Mouse (Mus musculus): Measurements from ENCODE around the gene Ankrd33.

Ankrd33 gene

DNA sequence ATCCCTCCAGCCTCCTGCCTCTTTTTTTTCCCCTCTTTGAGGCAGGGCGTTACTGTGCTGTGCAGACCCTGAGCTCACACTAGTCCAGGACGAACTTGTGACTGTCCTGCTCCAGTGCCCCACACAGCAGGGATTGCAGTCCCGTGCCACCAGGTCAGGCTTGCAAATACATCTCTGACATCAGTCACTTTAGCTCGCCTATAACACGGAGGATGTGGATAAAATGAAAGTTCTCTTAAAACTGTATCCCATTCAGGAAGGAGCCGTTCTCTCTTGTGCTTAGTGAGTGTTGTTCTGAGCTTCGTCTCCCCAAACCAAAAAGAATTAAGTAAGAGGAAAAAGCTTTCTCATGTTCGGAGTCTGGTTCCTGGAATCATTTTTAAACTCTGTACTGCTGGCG lies 29.1 kb upstream of the Ankrd33 start:
- CTCF ChIA-PET: no interaction called here

DNA sequence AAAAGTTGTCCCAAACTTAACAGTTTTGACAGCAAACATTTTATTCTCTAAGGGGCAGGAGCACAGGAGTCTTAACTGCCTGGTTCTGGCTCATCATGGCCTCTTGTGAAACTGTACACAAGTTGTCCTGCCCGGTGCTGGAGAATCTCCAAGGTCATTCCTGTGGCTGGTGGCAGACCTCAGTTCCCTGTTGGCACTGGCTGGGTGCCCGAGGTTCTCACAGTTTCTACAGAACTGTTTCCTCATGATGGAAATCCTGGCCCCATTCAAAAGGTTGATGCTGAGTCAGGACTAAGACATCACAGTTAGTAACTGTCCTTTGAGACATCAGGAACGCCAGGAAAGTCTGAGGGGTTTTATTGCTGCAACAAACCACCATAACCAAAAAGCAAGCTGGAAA lies 28.6 kb upstream of the Ankrd33 start:
- CTCF ChIA-PET: no interaction called here

DNA sequence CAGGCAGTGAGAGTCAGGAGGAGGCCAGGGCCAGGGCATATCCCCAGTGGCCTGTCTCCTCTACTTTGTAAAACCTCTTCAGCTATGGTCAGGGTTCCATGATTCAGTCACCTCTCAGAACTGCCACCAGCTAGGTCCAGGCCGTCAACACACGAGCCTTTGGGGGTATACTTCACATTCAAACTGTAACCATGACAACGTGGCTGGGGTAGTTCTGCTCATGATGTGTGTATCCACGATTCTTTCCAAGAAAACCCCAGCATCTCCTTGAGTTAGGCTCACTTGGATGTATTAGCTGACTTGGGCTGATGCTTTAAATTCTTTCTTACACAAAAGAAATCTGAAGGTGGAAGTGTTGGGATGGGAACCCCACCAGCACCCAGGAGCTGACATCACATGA lies 27.3 kb upstream of the Ankrd33 start:
- CTCF ChIA-PET: no interaction called here

DNA sequence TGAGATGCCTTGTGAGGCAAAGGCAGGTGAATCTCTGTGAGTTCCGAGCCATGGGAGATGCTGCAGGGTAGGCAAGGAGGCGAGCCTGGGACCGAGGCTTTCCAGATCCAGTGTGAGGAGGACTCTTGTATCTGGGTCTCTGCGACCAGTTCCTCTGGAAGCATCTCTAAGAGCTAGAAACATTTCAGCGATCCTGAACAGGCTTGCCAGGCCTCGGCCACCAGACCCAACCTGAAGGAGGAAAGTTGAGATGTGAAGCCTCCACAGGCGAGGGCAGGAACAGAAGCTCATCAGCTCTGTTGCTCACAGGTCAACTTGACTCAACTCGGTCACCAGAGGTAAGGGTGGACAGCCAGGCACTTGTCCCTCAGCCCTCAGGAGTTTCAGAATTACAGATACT lies 24.0 kb upstream of the Ankrd33 start:
- CTCF ChIA-PET: no interaction called here

DNA sequence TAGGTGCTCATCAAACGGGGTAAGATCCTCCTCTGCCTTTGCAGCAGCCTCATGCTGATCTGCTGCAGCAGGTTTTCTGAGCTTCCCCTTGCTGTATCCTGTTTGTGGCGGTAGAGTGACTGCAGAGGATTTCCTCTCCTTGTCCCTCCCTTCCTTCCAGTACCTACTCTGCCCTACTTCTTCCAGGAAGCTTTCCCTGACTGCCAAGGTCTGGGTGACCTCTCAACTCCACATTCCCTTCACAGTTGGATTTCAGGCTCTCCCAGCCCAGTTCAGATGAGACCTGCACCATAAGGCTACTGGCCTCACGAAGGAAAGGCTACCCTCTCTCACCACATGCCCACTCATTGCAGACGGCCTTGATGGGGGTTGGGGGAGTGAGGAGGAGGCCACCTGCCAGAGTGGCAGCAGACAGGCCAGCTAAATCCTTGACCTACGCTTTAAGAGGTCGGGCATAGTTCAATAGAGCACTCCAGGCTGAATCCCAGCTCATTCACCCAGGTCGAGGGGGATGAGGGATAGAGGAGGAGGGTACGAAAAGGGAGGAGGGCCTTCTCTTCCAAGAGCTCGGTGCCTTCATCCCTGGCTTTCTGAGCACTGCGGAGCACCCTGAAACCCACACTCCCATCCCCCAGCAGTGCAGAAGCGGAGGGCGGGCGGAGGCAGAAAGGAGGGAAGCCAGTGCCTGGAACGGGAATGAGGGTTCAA lies 23.3 kb upstream of the Ankrd33 start:
- CTCF ChIA-PET: no interaction called here

DNA sequence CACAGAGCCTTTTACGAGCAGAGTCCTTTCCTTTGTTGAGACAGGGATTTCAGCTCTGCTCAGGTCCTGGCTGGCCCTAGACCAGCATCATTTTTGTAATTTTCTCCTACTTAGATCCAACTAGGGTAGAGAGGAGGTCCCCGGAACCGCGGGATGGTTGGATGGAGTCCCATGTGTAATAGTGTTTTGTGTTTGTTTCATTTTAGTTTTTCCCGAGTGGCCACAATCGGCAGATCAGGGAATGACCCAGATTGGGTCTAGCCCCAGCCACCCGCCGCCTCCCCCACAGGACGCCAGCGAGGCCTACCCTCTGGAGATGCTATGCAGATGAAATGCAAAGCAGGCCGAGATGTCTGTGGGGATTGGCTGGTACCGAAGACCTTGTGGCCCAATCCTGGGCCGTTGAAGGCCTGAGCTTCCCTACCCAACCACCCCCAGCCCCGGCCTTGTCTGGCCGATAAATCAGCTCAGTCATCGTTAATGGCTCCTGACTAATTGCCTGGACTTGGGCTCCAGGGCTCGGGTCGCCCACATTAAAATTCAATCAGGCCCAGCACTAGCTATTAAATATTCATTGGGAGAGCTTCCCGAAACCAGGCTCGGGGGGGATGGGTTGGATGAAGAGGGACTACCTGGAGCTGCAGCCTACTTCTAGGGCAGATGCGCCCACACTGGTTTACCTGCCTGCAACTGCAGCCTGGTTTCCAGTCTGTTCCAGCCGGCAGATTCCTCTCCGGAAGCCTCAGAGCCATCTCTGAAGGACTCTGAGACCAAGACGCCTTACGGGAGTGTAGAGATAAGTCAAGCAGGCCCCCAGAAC lies 22.5 kb upstream of the Ankrd33 start:
- CTCF ChIA-PET: no interaction called here

DNA sequence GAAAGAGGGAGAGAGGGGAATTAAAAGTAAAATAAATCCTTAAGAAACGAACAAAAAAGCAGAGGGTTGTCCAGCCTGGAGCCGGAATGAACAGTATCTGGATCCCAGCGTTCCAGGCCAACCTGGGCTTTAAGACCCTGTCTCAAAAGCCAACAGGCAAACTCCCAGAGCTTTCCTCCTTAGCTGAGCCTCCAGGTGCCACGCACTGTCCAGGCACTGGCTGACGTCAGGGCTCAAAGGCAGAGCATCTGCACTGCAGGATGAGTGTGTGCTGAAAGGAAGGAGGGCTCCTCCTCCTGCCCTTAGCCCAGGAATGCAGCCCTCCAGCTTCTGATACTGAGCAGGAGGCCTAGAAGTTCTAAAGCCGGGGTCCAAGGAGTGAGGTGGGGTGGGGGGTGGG lies 21.6 kb upstream of the Ankrd33 start:
- CTCF ChIA-PET: interaction anchor here (0.8 kb wide), 1 partner anchor 67 kb away, joined by 15 read pairs; no protein-coding TSS in a partner anchor

DNA sequence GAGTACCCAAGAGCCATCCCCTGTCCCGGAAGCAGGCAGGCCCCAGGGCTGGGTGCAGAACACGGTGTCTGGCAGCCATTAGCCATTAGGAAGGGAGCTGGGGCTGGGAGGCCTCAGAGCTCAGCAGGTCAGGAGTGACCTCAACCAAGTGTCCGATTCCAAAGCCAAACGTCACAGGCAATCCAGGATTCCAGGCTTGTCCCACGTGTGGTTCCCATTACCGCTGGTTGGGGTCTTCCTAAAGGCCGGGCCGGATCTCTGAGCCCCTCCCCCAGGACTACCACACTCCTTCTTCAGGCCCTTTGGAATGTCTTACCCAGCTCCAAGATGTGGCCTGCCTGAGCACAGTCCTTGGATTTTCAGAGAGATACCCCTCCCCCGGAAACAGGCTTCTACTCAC lies 20.6 kb upstream of the Ankrd33 start:
- CTCF ChIA-PET: no interaction called here

DNA sequence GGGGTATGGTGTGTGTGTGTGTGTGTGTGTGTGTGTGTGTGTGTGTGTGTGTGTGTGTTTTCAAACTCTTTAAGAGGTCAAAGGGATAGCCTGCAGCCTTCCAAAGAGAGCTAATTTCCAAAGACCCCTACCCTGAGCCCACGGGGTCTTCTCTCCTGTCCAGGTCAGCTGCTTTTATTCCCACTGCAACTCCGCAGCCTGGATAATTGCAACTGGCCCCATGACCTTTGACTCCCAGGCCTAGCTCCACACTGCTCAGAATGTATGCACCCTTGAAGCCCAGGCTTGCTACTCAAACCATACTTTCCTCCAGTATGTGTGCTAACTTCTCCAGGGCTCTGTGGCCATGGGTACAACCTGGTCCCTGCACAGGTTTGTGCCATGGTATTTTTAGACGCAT lies 20.2 kb upstream of the Ankrd33 start:
- CTCF ChIA-PET: no interaction called here

DNA sequence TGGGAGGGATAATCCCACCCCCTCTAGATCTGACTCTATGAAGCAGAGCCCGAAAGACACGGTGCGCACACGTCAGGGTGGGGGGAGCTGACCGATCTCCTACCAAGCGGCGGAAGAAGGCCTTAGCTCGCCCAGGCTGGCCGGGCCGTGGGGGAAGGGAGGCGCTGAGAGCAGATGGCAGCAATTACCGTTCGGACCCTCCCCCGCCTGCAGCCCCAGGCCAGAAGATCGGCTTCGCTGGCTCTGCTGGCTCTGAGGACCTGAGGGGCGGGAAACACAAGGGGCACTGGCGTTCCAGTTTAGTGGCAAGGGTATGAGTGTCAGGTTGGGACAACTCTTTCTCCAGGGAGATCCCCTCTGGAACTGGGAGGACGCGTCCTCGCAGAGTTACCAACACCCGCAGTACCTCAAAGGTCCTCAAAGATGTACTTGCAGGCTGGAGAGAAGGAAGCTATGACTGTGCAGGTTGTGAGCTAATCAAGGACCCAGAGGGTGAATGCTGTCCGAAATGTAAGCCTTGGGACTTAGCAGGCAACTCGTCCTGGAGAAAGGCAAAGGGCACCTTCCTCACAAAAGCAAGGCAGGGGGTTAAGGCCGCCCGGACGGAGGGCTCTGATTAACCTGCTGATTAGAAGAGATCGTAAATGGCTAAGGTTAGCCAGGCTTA lies 17.4 kb upstream of the Ankrd33 start:
- CTCF ChIA-PET: no interaction called here

DNA sequence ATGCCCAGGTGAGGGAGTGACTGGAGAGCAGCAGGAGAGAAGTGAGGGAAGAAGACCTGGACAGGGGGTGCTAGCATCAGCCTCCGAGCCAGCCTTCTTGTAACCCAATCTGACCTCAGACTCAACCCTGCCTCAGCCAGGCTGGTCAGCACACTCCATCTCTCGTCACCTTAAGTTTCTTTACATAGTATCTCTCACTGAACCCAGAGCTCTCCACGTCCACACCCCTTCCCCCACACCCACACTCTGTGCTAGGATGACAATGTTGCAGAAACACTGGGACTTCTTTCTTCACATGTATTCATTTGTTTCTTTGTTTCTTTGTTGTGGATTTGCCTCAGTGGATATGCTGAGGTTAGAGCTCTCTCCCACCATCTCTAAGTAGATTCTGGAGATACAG lies 14.6 kb upstream of the Ankrd33 start:
- CTCF ChIA-PET: no interaction called here

DNA sequence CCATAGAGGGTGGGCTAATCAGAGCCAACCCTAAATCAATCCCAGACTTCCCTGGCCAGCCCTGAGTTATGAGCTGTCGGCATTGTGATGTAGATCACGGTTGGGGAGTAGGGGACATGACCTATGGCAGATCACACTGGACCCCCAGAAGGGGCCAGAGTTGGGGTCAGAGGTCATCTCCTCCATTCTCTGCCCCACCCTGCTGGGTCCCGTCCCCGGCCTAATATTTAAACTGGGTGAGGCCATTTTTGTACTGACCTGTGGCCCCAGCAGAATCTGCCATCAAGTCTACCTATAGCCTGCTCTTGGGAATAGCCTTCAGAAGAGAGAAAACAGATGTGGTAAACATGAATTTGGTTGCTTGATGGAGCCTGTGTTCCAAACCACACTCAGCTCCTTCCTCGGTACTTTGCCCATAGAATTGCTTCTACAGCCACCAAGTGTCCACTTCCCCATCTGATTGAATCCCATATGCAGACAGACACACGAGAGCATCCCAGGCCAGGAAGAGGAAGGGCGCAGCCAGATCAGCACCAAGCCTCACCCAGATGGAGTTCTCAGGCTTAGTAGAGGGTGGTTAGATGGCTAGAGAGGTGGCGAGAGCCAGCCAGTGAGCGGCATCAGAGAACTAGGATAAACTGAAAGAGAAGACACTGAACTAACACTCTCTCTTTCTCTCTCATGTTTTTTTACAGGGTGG lies 11.8 kb upstream of the Ankrd33 start:
- CTCF ChIA-PET: no interaction called here

DNA sequence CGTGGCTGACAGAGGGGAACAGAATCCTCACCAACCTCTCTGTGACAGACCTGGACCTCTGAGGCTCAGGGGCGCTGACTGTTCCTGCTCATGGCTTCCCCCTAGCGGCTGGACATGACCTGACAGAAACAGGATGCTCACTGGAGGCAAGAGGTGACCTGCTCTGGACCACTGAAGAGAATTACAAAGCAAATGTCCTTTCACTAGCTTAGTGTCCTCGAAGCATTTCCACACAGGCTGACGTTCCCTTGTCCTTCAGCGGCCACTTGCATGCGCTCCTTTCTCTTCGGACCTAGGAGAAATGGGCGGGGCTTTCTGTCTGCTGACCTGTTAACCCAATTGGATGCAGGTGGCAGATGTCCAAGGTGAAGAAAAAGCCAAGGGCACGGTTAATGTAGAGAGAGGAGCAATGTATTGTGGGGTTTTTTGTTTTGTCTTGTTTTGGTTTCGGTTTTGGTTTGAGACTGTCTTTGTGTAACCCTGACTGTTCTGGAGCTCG lies 10.0 kb upstream of the Ankrd33 start:
- CTCF ChIA-PET: no interaction called here

DNA sequence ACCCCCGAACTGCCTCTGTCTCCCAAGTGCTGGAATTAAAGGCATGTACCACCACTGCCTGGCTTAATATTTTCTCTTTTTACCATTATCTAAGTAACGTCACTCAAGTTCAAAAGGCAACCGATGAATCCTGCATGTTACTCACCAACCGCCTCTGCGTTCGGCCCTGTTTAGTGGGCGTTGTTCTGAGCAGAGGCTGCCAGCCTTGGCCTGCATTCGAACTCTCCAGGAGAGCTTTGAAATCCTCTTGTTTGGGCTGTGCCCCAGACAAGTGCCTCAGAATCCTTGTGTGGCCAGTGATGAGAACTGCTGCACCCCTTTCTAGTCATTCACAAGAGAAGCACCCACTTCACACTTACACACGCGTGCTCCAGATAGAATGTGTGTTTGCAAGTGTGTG lies 9.5 kb upstream of the Ankrd33 start:
- CTCF ChIA-PET: no interaction called here

DNA sequence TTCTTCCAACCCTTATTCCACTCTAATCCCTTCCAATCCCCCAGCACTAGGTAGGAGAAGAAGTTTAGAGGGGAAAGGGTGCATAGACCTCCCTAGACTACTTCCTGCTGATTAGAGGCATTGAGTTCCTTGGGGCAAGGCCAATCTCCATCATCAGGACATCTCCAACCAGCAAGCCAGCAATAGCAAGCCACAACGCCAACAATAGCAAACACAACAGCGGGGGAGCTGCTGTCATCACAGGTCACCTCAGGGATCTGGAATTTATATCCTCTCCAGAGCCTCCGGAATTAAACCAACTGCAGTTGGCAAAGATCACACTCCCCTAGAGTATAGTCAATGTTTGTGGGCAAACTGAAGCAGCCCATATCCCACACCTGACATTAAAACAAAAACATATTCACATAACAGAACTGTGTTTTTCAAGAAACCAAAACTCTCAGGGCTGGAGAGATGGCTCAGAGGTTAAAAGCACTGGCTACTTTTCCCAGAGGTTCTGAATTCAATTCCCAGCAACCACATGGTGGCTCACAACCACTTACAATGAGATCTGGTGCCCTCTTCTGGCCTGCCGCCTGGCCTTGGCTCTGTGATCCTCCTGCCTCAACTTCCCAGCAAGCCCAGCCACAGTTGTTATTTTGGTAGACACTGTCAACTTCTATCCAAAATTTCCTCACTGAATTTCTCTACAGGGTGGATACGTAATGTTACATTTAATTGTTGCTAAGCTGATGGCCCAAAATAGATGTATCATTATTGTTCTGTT lies 7.5 kb upstream of the Ankrd33 start:
- CTCF ChIA-PET: no interaction called here

DNA sequence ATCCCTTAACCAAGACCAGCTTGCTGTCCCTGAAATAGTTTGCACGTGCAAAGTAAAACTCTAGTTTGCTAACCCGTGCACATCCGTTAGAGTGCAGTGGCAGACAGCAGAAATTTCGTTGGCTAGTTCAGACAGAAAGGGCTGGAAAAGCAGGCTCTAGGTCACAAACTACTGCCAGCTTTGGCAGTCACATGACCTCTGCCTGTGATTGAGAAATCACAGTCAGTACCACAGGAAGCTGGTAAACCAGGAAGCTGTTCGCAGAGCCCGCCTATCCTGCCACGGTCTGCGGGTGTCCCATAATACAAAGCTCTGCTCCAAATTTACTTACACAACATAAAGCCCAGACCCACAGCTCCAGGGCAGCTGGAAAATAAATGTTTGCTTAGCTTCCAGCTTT lies 2.4 kb upstream of the Ankrd33 start:
- CTCF ChIA-PET: no interaction called here

DNA sequence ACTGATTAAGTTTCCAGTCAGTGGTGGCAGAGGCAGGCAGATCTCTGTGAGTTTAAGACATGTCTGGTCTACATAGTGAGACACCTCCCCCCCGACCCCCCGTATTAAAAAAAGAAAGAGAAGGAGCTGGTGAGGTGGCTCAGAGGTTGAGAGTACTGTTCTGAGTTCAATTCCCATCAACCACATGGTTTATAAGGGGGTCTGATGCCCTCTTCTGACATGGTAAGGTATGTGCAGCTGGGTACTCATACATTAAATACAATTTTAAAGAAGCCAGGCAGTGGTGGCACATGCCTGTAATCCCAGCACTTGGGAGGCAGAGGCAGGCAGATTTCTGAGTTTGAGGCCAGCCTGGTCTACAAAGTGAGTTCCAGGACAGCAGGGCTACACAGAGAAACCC lies 1.8 kb upstream of the Ankrd33 start:
- CTCF ChIA-PET: interaction anchor here (0.6 to 0.7 kb wide), 4 partner anchors 37 to 1013 kb away, joined by 3 to 4 read pairs (median 3); no protein-coding TSS in a partner anchor

DNA sequence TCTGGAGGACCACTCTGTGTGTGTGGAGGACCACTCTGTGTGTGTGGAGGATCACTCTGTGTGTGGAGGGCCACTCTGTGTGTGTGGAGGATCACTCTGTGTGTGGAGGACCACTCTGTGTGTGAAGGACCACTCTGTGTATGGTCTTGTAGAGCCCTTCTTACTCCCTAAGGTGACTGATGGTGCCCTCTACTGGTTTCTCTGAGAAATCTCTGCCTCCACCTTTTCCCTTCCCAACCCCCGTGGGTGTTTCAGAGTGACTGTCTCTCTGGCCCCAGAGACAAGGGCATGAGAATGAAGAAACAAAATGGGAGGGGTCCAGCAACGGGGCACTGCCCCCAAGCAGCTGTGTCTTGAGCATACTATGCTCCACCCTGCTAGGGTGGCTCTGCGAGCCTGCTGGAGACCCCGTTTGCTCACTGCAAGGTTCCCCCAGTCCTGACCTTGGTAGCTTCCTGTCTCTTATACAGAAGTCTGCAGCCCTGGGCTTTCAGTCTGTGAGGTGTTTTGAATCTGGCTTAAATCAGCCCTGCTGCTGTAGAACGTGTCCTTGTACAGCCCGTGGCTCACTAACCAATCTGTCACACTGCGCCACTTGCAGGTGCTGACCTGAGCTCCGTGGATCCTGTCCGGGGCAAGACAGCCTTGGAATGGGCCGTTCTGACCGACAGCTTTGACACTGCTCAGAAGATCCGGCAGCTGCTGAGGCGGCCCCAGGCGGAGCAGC lies 3.0 kb downstream of the Ankrd33 start:
- CTCF ChIA-PET: no interaction called here

DNA sequence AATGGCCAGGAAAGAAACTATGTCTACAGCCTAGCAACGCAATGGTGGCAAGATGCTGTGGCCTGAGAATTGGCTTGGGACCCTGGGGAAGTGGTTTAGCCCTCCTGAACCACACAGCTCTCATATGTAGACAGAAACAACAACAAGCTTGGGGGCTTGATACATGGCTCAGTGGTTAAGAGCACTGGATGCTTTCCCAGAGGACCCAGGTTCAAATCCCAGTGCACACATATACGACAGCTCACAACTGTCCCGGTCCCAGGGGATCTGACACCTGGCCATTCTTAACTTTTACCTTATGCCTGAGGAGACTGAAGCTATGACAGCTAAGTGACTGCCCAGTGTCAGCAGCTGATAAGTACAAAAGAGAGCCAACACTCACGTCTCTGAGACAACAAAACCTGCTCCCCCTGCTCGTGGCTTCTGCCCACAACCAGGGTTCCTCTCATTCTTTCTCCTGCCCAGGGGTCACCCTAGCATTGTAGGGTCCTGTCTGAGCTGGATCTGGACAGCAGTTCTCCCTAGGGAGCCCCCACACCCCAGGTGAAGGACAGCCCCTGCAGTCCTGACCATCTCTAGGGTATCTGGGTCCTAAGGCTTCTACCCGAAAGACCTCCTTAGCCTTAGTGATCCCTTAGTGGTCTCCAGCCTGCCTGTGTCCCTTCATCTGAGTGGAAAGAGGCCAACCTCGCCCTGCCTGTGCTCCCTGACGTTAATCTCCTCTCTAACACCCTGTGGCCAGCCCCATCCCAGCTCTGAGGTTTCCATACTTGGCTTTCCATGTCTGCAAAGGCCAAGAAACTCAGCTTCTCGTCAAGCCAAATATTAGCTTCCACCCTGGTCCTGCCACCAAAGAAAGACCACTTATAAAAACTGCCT lies 6.1 kb downstream of the Ankrd33 start:
- CTCF ChIA-PET: no interaction called here

DNA sequence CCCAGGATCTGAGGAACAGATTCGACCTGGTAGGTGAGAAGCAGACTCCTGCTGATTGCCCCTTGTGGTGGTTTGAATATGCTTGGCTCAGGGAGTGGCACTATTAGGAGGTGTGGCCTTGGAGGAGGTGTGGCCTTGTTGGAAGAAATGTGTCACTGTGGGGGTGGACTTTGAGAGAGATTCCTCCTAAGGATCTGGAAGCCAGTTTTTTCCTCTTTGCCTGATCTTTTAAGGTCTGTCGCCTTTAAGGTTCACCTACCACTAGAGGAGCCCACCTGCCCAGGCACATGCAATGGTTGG lies 6.7 kb downstream of the Ankrd33 start:
- CTCF ChIA-PET: no interaction called here

Data from spleen, embryonic (tissue).